Mouse (Mus musculus) midbrain, embryonic 10.5 days (tissue): ENCODE results near the gene Panx3. TPM values are rescaled to one million over a fixed set of nuclear protein-coding genes. Genes with fewer than 3 reads are reported as not detected.

Experiments used
- DNase-seq: peaks from one replicate; pipeline ENCODE4 v3.0.0-alpha.2; 2017; ENCODE audit warnings: low spot score
- H3K27ac ChIP-seq: fragments of 300-500 bp; sonication (generic); replicated peaks from 2 replicates; pipeline ENCODE4 v1.5.1; 2016; ENCODE audit warnings: mild to moderate bottlenecking
- H3K27me3 ChIP-seq: fragments of 300-500 bp; sonication (generic); 2 replicates; pipeline ENCODE4 v1.6.1; 2016; ENCODE audit warnings: low read depth, mild to moderate bottlenecking; ENCODE audit not compliant: poor library complexity, severe bottlenecking
- H3K36me3 ChIP-seq: fragments of 300-500 bp; sonication (generic); 2 replicates; pipeline ENCODE4 v1.6.1; 2016; ENCODE audit warnings: mild to moderate bottlenecking, moderate library complexity
- H3K4me1 ChIP-seq: fragments of 300-500 bp; sonication (generic); 2 replicates; pipeline ENCODE4 v1.6.1; 2016
- H3K4me3 ChIP-seq: fragments of 300-500 bp; sonication (generic); 2 replicates; pipeline ENCODE4 v1.5.1; 2016; ENCODE audit warnings: mild to moderate bottlenecking, moderate library complexity
- H3K9me3 ChIP-seq: fragments of 300-500 bp; sonication (generic); replicated peaks from 2 replicates; pipeline ENCODE4 v1.6.1; 2016; ENCODE audit warnings: mild to moderate bottlenecking
- WGBS: fragments of 180-500 bp; shearing (Covaris S2); methylation state at CpG from one replicate; pipeline ENCODE4 v1.1.7; 2016; 5-methylcytosine and 5-hydroxymethylcytosine counted together
- polyA plus RNA-seq: library from polyadenylated mRNA; unstranded; fragments of >200 nt; fragmentation: Nextera tagmentation; extraction: Ambion mirVana; gene quantifications from 2 replicates; pipeline ENCODE4 v1.2.1, GENCODE M21; 2016

Panx3 gene
- 0.17 and 0.22 TPM in 2 replicates for polyA plus RNA-seq

GRCm38 (mm10) chr9:37669115-37669514 is at the start of gene Panx3:
TSS of gene Panx3 (minus strand) at chr9:37669235.
- H3K4me3 ChIP-seq = no peak within 1 kb of the TSS
- WGBS = 79% methylated on average over 6 of the region's 6 CpGs
- H3K27ac ChIP-seq = no peak within 1 kb of the TSS
- H3K9me3 ChIP-seq = no peaks in the 10 kb centered on the region
- no peaks in the 10 kb centered on the region for H3K27me3 ChIP-seq
- no peak for DNase-seq
- no peaks in the 10 kb centered on the region for H3K4me1 ChIP-seq
- no peaks in the 10 kb centered on the region for H3K36me3 ChIP-seq

DNA sequence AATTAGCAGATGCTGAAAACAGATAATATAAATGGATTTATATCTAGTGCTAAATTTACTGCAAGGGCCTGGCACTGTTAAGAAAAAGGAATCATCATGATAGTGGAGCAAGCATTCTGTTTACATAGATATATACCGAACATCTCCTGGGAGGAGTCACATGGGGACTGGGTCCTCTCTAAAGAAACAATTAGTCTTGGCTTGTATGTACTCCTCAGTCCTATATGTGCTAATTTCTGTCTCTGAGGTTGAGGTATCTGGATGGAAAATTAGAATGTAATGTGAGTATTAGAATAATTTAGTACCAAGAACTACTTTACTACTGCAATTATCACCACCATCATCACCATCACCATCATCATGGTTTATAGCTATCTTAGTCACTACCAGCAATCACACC is 47.1 kb upstream of the Panx3 start, which contains the start of gene Olfr160:
Gene Olfr160 (minus strand): TSS at position 101 of the 400 bp plus-strand sequence.
- no peaks in the 10 kb centered on the region for H3K9me3 ChIP-seq
- H3K4me1 ChIP-seq = no peaks in the 10 kb centered on the region
- no peaks in the 10 kb centered on the region for H3K36me3 ChIP-seq
- H3K4me3 ChIP-seq = no peak within 1 kb of the TSS
- H3K27ac ChIP-seq = no peak within 1 kb of the TSS
- WGBS = 90% methylated on average over 1 of the region's 1 CpGs
- no peaks in the 10 kb centered on the region for H3K27me3 ChIP-seq
- DNase-seq = no peak

DNA sequence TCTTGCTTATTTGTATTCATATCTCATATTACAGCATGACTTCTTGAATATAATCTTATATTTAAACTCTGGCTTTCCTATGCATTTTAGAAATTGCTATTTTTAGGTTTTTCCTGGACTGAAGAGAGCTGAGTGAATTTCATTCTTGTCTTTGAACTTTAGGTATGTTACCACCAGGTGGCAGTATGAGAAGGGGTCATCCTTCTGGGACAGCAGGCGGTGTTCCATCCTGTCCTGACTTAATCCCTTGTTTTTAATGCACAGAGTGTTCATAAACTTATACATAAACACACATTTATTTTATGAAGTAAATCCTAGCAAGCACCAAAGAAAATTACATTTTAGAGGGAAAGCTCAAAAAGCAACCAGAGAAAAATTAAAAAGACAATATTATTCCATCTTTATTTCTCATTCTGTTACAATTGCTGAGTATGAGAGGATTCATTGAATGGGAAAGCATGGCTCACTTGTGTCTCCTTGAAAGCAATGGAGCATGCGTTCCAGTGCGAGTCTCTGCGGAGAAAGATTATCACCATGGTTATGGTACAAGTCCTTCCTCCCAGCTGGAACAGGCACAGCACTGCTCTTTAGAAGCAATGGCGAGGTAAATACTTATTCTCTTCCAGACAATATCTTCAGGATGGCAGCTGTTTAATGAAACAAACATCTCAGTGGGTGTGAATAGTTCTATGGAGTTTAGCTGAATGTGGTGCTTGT is 21.1 kb upstream of the Panx3 start:
- Histone ChIP-seq H3K9me3 (no peaks in the 10 kb centered on the region), H3K36me3 (no peaks in the 10 kb centered on the region), H3K27ac (no peak overlapping the region), H3K4me1 (0 out of 2 replicates have a peak, but pooled peaks cover 4% of the 10 kb centered on the region), H3K4me3 (no peak overlapping the region), H3K27me3 (no peaks in the 10 kb centered on the region)
- WGBS = 33% methylated on average over 5 of the region's 5 CpGs
- DNase-seq = no peak

DNA sequence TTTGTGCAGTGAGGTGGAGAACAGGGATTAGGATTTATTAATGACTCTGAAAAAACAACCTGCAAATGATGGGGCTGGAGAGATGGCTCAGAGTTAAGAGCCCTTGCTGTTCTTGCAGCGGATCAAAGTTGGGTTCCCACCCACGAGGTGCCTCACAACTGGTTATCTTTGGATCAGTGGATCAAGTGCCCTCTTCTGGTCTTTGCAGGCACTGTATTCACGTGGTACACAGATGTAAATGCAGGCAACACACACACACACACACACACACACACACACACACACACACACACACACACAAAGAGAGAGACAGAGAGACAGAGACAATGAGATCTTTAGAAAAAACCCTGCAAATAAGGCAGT is 18.9 kb upstream of the Panx3 start:
- DNase-seq = no peak
- Histone ChIP-seq H3K27ac (no peak overlapping the region), H3K27me3 (no peaks in the 10 kb centered on the region), H3K4me1 (0 out of 2 replicates have a peak, but pooled peaks cover 4% of the 10 kb centered on the region), H3K4me3 (no peak overlapping the region), H3K36me3 (no peaks in the 10 kb centered on the region), H3K9me3 (no peaks in the 10 kb centered on the region)
- 53% methylated on average over 3 of the region's 3 CpGs for whole genome bisulfite sequencing

- Histone ChIP-seq H3K27ac (no peak overlapping the region), H3K27me3 (no peaks in the 10 kb centered on the region), H3K4me1 (0 out of 2 replicates have a peak, but pooled peaks cover 4% of the 10 kb centered on the region), H3K4me3 (no peak overlapping the region), H3K9me3 (no peaks in the 10 kb centered on the region), H3K36me3 (no peaks in the 10 kb centered on the region)
- 84% methylated on average over 3 of the region's 3 CpGs for whole genome bisulfite sequencing
- no peak for DNase-seq
These were observed 18.4 kb upstream of the Panx3 start for GRCm38 (mm10) chr9:37687288-37687940.

GRCm38 (mm10) chr9:37681123-37681522 is 12.1 kb upstream of the Panx3 start:
- no peaks in the 10 kb centered on the region for H3K9me3 ChIP-seq
- no peaks in the 10 kb centered on the region for H3K27me3 ChIP-seq
- H3K4me1 ChIP-seq = no peaks in the 10 kb centered on the region
- DNase-seq = no peak
- H3K27ac ChIP-seq = no peak overlapping the region
- WGBS = 94% methylated on average over 1 of the region's 1 CpGs
- H3K4me3 ChIP-seq = no peak overlapping the region
- no peaks in the 10 kb centered on the region for H3K36me3 ChIP-seq

DNA sequence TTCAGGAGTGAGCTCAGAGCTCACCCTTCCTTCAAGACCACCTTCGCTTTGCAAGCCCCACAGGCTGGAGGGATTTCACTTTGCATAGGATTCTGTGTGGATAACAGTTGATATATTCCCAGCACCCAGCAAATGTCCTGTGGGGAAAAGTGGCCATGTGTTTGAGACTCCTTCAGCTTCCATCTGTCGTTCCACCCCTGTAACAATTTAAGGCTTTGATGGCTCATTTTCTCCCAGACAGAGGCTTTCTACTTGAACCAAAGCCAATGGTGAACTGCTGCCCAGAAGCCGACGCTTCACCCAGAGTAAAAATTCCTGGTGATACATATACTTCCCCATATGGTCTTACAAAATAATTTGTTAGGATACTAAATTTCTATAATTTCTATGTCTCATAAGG is 6.3 kb upstream of the Panx3 start:
- DNase-seq = no peak
- H3K27me3 ChIP-seq = no peaks in the 10 kb centered on the region
- WGBS = 94% methylated on average over 4 of the region's 4 CpGs
- H3K9me3 ChIP-seq = no peaks in the 10 kb centered on the region
- H3K4me1 ChIP-seq = no peaks in the 10 kb centered on the region
- H3K27ac ChIP-seq = no peak overlapping the region
- no peaks in the 10 kb centered on the region for H3K36me3 ChIP-seq
- H3K4me3 ChIP-seq = no peak overlapping the region

GRCm38 (mm10) chr9:37670261-37670660 is 1.2 kb upstream of the Panx3 start:
- Histone ChIP-seq H3K4me1 (no peaks in the 10 kb centered on the region), H3K4me3 (no peak overlapping the region), H3K27me3 (no peaks in the 10 kb centered on the region), H3K27ac (no peak overlapping the region), H3K9me3 (no peaks in the 10 kb centered on the region), H3K36me3 (no peaks in the 10 kb centered on the region)
- 88% methylated on average over 3 of the region's 3 CpGs for WGBS
- no peak for DNase-seq

- 75% methylated on average over 4 of the region's 4 CpGs for WGBS
- H3K9me3 ChIP-seq = no peaks in the 10 kb centered on the region
- no peak for DNase-seq
- H3K27me3 ChIP-seq = no peaks in the 10 kb centered on the region
- no peak overlapping the region for H3K27ac ChIP-seq
- no peak overlapping the region for H3K4me3 ChIP-seq
- no peaks in the 10 kb centered on the region for H3K36me3 ChIP-seq
- no peaks in the 10 kb centered on the region for H3K4me1 ChIP-seq
These were observed 643 bp upstream of the Panx3 start for GRCm38 (mm10) chr9:37669678-37670077.

GRCm38 (mm10) chr9:37666045-37666444 is 3.0 kb downstream of the Panx3 start:
- DNase-seq = no peak
- 81% methylated on average over 7 of the region's 7 CpGs for WGBS
- H3K9me3 ChIP-seq = no peaks in the 10 kb centered on the region

GRCm38 (mm10) chr9:37664604-37665003 is 4.4 kb downstream of the Panx3 start:
- no peaks in the 10 kb centered on the region for H3K27me3 ChIP-seq
- H3K4me1 ChIP-seq = no peaks in the 10 kb centered on the region
- no peak for DNase-seq
- WGBS = 77% methylated on average over 2 of the region's 2 CpGs
- H3K27ac ChIP-seq = no peak overlapping the region
- no peaks in the 10 kb centered on the region for H3K36me3 ChIP-seq
- no peaks in the 10 kb centered on the region for H3K9me3 ChIP-seq
- H3K4me3 ChIP-seq = no peak overlapping the region

More at GRCm38 (mm10) chr9:37666045-37666444, 3.0 kb downstream of the Panx3 start:
- no peak overlapping the region for H3K4me3 ChIP-seq
- H3K36me3 ChIP-seq = no peaks in the 10 kb centered on the region
- no peaks in the 10 kb centered on the region for H3K4me1 ChIP-seq
- no peaks in the 10 kb centered on the region for H3K27me3 ChIP-seq
- H3K27ac ChIP-seq = no peak overlapping the region

GRCm38 (mm10) chr9:37663210-37663609 is 5.8 kb downstream of the Panx3 start:
- H3K27ac ChIP-seq = no peak overlapping the region
- no peaks in the 10 kb centered on the region for H3K9me3 ChIP-seq
- H3K36me3 ChIP-seq = no peaks in the 10 kb centered on the region
- no peaks in the 10 kb centered on the region for H3K4me1 ChIP-seq
- DNase-seq = no peak
- 65% methylated on average over 1 of the region's 1 CpGs for WGBS
- H3K4me3 ChIP-seq = no peak overlapping the region
- no peaks in the 10 kb centered on the region for H3K27me3 ChIP-seq

GRCm38 (mm10) chr9:37659413-37659812 is 9.6 kb downstream of the Panx3 start:
- no peaks in the 10 kb centered on the region for H3K9me3 ChIP-seq
- H3K4me3 ChIP-seq = no peak overlapping the region
- H3K36me3 ChIP-seq = peaks cover 6% of the 10 kb centered on the region
- WGBS = 89% methylated on average over 6 of the region's 6 CpGs
- DNase-seq = no peak
- no peaks in the 10 kb centered on the region for H3K27me3 ChIP-seq
- peaks cover 20% of the 10 kb centered on the region for H3K4me1 ChIP-seq
- H3K27ac ChIP-seq = no peak overlapping the region
